Mouse (Mus musculus) midbrain, postnatal 0 days (tissue): ENCODE results near the gene Tigd3. TPM values are rescaled to one million over a fixed set of nuclear protein-coding genes. Genes with fewer than 3 reads are reported as not detected.

Source experiments
- ATAC-seq: fragments of 200-750 bp; cut with Nextera tagmentation; 2 replicates; pipeline ENCODE4 v1.8.0; 2017; ENCODE audit warnings: moderate number of reproducible peaks, mild to moderate bottlenecking, moderate TSS enrichment, moderate library complexity; ENCODE audit not compliant: low FRiP score
- DNase-seq: peaks from one replicate; pipeline ENCODE4 v3.0.0-alpha.2; 2015; ENCODE audit warnings: low spot score
- H3K27ac ChIP-seq: fragments of 300-500 bp; sonication (generic); 2 replicates; pipeline ENCODE4 v1.5.1; 2014; ENCODE audit warnings: low read depth, mild to moderate bottlenecking, low read length, mixed read lengths
- H3K27me3 ChIP-seq: fragments of 300-500 bp; sonication (generic); 2 replicates; pipeline ENCODE4 v1.6.1; 2014; ENCODE audit warnings: low read length, control low read depth, mixed read lengths; ENCODE audit not compliant: insufficient read depth
- H3K36me3 ChIP-seq: fragments of 300-500 bp; sonication (generic); 2 replicates; pipeline ENCODE4 v1.6.1; 2014; ENCODE audit warnings: low read length, control low read depth, mixed read lengths; ENCODE audit not compliant: insufficient read depth
- H3K4me1 ChIP-seq: fragments of 300-500 bp; sonication (generic); 2 replicates; pipeline ENCODE4 v1.6.1; 2014; ENCODE audit warnings: mild to moderate bottlenecking, control low read depth, antibody characterized with exemption, low read length, mixed read lengths; ENCODE audit not compliant: insufficient read depth
- H3K4me2 ChIP-seq: fragments of 300-500 bp; sonication (generic); 2 replicates; pipeline ENCODE4 v1.6.1; 2014; ENCODE audit warnings: low read depth, mild to moderate bottlenecking, low read length, mixed read lengths; ENCODE audit not compliant: poor library complexity, severe bottlenecking
- H3K4me3 ChIP-seq: fragments of 300-500 bp; sonication (generic); 2 replicates; pipeline ENCODE4 v1.5.1; 2014; ENCODE audit warnings: low read depth, mild to moderate bottlenecking, low read length, moderate library complexity
- H3K9ac ChIP-seq: fragments of 300-500 bp; sonication (generic); replicated peaks from 2 replicates; pipeline ENCODE4 v1.6.1; 2014; ENCODE audit warnings: mild to moderate bottlenecking, low read length, moderate library complexity, mixed read lengths; ENCODE audit not compliant: poor library complexity, severe bottlenecking
- H3K9me3 ChIP-seq: fragments of 300-500 bp; sonication (generic); 2 replicates; pipeline ENCODE4 v1.6.1; 2016; ENCODE audit warnings: low read length, control low read depth
- CTCF ChIP-seq: IDR thresholded peaks from 2 replicates; pipeline ENCODE4 v1.5.1; 2016; ENCODE audit warnings: antibody characterized with exemption, mild to moderate bottlenecking
- WGBS: fragments of 180-500 bp; shearing (Covaris S2); extraction: QIAGEN DNeasy Blood & Tissue Kit; methylation state at CpG from one replicate; pipeline ENCODE4 v1.1.7; 2014; 5-methylcytosine and 5-hydroxymethylcytosine counted together
- polyA plus RNA-seq: library from polyadenylated mRNA; unstranded; fragments of >200 nt; fragmentation: Nextera tagmentation; extraction: Ambion mirVana; gene quantifications from 2 replicates; pipeline ENCODE4 v1.2.1, GENCODE M21; 2015
- total RNA-seq: library from RNA; depleted of rRNA; stranded (reverse); fragments of >200 nt; gene quantifications from 2 replicates; pipeline ENCODE4 v1.2.3, GENCODE M21; 2014; rRNA removed

Gene Tigd3
- total RNA-seq = 9.0 and 11.4 TPM in 2 replicates
- 10.6 and 10.9 TPM in 2 replicates for polyA plus RNA-seq

DNA sequence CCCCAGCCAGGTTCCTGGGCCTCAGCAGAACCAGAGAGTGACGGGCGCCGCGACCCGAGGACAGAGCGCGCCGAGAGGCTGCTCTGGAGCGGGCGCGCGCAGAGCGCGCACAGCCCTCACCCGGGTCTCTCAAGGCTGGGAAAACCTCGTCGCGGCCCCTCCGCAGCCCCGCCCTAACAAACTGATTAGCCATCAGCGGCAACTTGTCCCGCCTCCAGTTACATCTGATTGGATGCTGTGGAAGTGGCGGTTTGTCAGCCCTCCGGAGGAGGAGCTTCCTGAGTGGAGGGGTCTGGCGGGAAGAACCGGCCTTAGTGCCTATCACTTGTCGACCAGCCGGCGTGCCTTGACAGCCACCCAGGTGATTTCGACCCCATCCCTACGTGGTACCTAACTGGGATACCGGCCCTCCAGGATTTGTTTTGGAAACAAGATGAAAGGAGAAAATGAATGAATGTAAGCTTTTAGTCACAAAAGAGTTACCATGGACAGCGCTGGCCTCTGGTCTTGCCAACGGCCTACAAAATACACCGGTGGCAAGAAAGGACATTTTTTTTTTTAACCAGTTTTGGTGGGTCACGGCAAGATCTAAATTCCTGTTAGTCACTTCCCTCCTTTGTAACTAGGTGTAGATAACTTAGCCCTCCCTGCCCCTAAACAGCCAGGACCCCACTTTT is at the start of gene Tigd3:
Gene Tigd3, minus strand, starts transcription at position 148 of the 677 bp plus-strand sequence.
- DNase-seq = peak; percentile 98
- Histone ChIP-seq H3K36me3 (peaks cover 11% of the 10 kb centered on the region), H3K4me3 (peak within 1 kb of the TSS; percentile 65), H3K27ac (peak within 1 kb of the TSS; percentile 85), H3K4me1 (peaks cover 9% of the 10 kb centered on the region), H3K4me2 (peak within 1 kb of the TSS; percentile 70), H3K27me3 (no peaks in the 10 kb centered on the region), H3K9ac (peak within 1 kb of the TSS; percentile 83), H3K9me3 (no peaks in the 10 kb centered on the region)
- 3% methylated on average over 33 of the region's 36 CpGs for WGBS
- peak; percentile 97 for ATAC-seq
- no peak for TF ChIP-seq CTCF

DNA sequence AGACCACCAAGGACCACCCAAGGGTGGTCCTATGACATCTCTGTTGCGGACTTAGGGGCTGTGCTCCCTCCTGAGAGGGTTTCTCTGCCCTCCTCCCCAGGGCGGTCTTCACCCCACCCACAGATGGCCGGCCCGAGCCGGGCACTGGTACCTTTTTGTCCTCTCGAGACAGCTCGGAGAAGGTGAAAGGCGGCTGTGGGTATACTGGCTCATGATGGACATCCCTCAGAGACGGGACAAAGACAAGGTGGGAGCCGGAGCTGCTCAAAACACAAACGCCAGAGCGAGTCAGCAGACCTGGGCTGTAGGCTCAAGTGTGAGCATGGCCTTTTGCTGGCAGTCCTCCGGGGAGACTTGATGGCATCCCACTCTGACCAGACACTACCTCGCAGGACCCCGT is 49.5 kb upstream of the Tigd3 start:
- no peak for TF ChIP-seq CTCF
- DNase-seq (no peak), ATAC-seq (no peak)
- Histone ChIP-seq H3K9me3 (no peaks in the 10 kb centered on the region), H3K9ac (no peak overlapping the region), H3K4me1 (no peaks in the 10 kb centered on the region), H3K4me3 (no peak overlapping the region), H3K27ac (no peak overlapping the region), H3K36me3 (peaks cover under 1% of the 10 kb centered on the region; the same call in 1 of the 2 replicates), H3K27me3 (no peaks in the 10 kb centered on the region), H3K4me2 (no peak overlapping the region)
- WGBS = 90% methylated on average over 15 of the region's 15 CpGs

DNA sequence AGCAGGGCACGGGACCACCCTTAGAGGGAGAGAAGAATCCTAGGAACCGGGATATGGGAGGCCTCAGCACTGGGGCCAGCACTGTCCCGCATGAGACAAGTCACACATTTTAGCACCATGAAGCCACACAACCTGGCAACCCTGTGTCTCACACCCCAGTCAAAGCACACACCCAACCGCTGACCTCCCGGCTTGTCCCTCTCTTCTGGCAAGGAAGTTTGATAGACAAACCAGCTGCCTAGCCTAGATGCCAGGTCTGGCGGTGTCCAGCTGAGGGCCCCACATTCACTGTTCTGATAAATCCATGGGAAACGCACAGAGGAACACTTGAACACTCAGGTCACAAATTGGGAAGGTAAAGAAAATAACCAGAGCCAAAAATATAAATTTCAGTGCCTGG is 48.6 kb upstream of the Tigd3 start:
- ATAC-seq = no peak
- no peaks in the 10 kb centered on the region for H3K27me3 ChIP-seq
- no peak overlapping the region for H3K4me3 ChIP-seq
- 91% methylated on average over 7 of the region's 7 CpGs for WGBS
- H3K4me2 ChIP-seq = no peak overlapping the region
- DNase-seq = no peak
- no peak overlapping the region for H3K27ac ChIP-seq
- H3K36me3 ChIP-seq = no peaks in the 10 kb centered on the region
- no peak for TF ChIP-seq CTCF
- H3K4me1 ChIP-seq = peaks cover 2% of the 10 kb centered on the region; the same call in 1 of the 2 replicates
- H3K9ac ChIP-seq = no peak overlapping the region
- no peaks in the 10 kb centered on the region for H3K9me3 ChIP-seq

DNA sequence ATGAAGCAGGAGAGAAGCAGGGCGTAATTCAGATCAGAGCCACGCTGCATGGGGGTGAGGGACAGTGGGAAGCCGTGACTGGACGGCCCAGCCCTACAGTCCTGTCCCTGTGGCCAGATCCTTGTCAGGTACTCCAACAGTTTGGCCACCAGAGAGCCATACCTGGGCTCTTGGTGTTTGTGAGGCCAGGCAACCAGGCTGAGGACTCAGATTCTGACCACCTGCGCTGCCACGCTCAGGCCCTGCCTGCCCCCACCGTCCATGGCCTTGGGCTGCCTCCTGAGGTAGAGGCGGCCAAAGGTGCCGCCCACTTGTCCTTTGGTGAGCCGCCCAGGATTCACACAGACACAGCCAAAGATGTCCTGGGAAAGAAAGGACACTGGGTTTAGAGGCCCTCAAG is 46.7 kb upstream of the Tigd3 start:
- no peak overlapping the region for H3K9ac ChIP-seq
- TF ChIP-seq CTCF = no peak
- no peak overlapping the region for H3K27ac ChIP-seq
- H3K4me1 ChIP-seq = peaks cover 5% of the 10 kb centered on the region; the same call in 1 of the 2 replicates
- no peaks in the 10 kb centered on the region for H3K36me3 ChIP-seq
- ATAC-seq = no peak
- H3K27me3 ChIP-seq = no peaks in the 10 kb centered on the region
- WGBS = 88% methylated on average over 10 of the region's 10 CpGs
- H3K9me3 ChIP-seq = no peaks in the 10 kb centered on the region
- H3K4me3 ChIP-seq = no peak overlapping the region
- DNase-seq = no peak
- no peak overlapping the region for H3K4me2 ChIP-seq

DNA sequence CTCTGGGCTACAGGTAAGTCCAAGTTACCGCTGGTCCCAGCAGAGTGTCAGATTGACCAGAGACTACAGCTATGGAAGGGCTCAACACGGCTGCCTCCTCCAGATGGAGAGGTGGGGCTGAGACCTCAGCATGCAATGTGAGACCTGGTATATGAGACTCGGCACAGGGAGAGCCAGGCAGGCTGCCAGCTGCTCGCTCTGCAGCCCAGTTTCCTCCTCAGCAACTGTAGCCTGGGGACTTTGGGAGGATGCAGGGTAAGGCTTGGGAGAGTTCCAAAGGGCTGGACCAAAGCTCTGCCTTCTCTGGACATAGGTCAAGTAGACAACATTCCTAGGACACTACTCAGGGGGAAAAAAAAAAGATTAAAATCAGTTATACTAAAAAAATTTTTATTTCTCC is 46.2 kb upstream of the Tigd3 start:
- Histone ChIP-seq H3K36me3 (no peaks in the 10 kb centered on the region), H3K9me3 (no peaks in the 10 kb centered on the region), H3K27ac (no peak overlapping the region), H3K4me1 (peaks cover 5% of the 10 kb centered on the region; the same call in 1 of the 2 replicates), H3K4me3 (no peak overlapping the region), H3K4me2 (no peak overlapping the region), H3K27me3 (no peaks in the 10 kb centered on the region), H3K9ac (no peak overlapping the region)
- ATAC-seq = no peak
- no peak for TF ChIP-seq CTCF
- peak; percentile 85 for DNase-seq
- 62% methylated on average over 4 of the region's 4 CpGs for WGBS

DNA sequence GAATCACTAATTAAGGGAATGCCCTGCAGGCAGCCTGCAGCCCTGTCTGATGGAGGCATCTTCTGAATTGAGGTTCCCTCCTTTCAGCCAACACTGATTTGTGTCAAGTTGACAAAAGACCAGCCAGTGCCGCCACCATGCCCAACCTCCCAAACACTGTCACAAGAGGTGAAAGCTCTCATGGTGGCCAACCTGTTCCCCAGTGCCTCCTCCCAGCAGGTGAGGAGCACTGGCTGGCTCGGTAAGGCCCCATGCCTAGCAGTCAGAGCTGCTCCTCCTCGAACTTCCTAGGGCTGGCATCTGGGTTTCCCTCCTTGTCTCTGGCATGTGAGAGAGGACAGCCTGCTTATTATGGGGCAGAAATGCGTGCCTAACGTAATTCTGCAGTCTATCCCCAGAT is 45.8 kb upstream of the Tigd3 start:
- no peak for TF ChIP-seq CTCF
- Histone ChIP-seq H3K27ac (no peak overlapping the region), H3K27me3 (no peaks in the 10 kb centered on the region), H3K4me3 (no peak overlapping the region), H3K9me3 (no peaks in the 10 kb centered on the region), H3K36me3 (no peaks in the 10 kb centered on the region), H3K9ac (no peak overlapping the region), H3K4me1 (peaks cover 5% of the 10 kb centered on the region; the same call in 1 of the 2 replicates), H3K4me2 (no peak overlapping the region)
- ATAC-seq = no peak
- no peak for DNase-seq
- WGBS = 71% methylated on average over 5 of the region's 5 CpGs
